Mouse (Mus musculus): ENCODE data around the gene Ksr1.

- 0 out of 2 replicates have a peak, but pooled peaks have one; percentile 16 for TF ChIP-seq CTCF (IDR thresholded peaks at IDR 0.05; ENCODE audit: low read depth)
- no peak for TF ChIP-seq EP300 (IDR thresholded peaks at IDR 0.05; ENCODE audit: low read depth)
Measured at GRCm38 (mm10) chr11:79176687-79177086, 30.5 kb upstream of the Ksr1 start.

Data from liver, embryonic 14.5 days (tissue).